Mouse (Mus musculus): Measurements from ENCODE around the gene H1f0.

- TF ChIP-seq CTCF (IDR thresholded peaks at IDR 0.05; ENCODE audit: insufficient read depth, low read length) (no peak), POLR2A (IDR thresholded peaks at IDR 0.05; ENCODE audit: borderline replicate concordance, extremely low read depth, low read depth, low read length) (no peak)
These were observed 22.7 kb downstream of the H1f0 start for GRCm38 (mm10) chr15:79050964-79051363.

Data from lung, adult 2 months (tissue).